Mouse (Mus musculus): ENCODE results near the gene Lce1f.
"Not testable (repeated sequence)": the region's sequence is repeated elsewhere in the genome, so short reads cannot be mapped to it uniquely, and the experiment has no call there.

The Lce1f gene

GRCm38 (mm10) chr3:92720250-92720649, at the start of gene Lce1f:
Lce1f (minus strand) TSS chr3:92720350.
- DNase-seq (ENCODE audit: extremely low spot score, low read depth, low spot score): no peak

GRCm38 (mm10) chr3:92764965-92765364, 44.8 kb upstream of the Lce1f start, which contains the start of gene Lce1h:
Lce1h (minus strand) TSS chr3:92765065.
- DNase-seq (ENCODE audit: extremely low spot score, low read depth, low spot score): no peak

- DNase-seq (ENCODE audit: extremely low spot score, low read depth, low spot score): no peak
Measured at GRCm38 (mm10) chr3:92753197-92753596, 33.0 kb upstream of the Lce1f start.

- no peak for DNase-seq (ENCODE audit: extremely low spot score, low read depth, low spot score)
Measured at GRCm38 (mm10) chr3:92752238-92752637, 32.1 kb upstream of the Lce1f start, which contains the start of gene Lce1g. Lce1g (minus strand) TSS chr3:92752338.

GRCm38 (mm10) chr3:92738996-92739395, 18.8 kb upstream of the Lce1f start, which contains the start of gene Gm38119:
Gm38119 (minus strand) TSS chr3:92739096.
- DNase-seq (ENCODE audit: extremely low spot score, low read depth, low spot score): no peak

- no peak for DNase-seq (ENCODE audit: extremely low spot score, low read depth, low spot score)
Measured at GRCm38 (mm10) chr3:92722631-92723030, 2.5 kb upstream of the Lce1f start.

- DNase-seq (ENCODE audit: extremely low spot score, low read depth, low spot score): no peak
Measured at GRCm38 (mm10) chr3:92715122-92715521, 5.0 kb downstream of the Lce1f start.

- DNase-seq (ENCODE audit: extremely low spot score, low read depth, low spot score): no peak
Measured at GRCm38 (mm10) chr3:92708974-92709373, 11.2 kb downstream of the Lce1f start, which contains the start of gene Lce1e. Lce1e (minus strand) TSS chr3:92709074.

- no peak for DNase-seq (ENCODE audit: extremely low spot score, low read depth, low spot score)
Measured at GRCm38 (mm10) chr3:92694613-92695012, 25.5 kb downstream of the Lce1f start.

- DNase-seq (ENCODE audit: extremely low spot score, low read depth, low spot score): no peak
Measured at GRCm38 (mm10) chr3:92691688-92692087, 28.5 kb downstream of the Lce1f start.

- DNase-seq (ENCODE audit: extremely low spot score, low read depth, low spot score): not testable (repeated sequence)
Measured at GRCm38 (mm10) chr3:92689154-92689553, 31.0 kb downstream of the Lce1f start.

GRCm38 (mm10) chr3:92687110-92687509, 33.0 kb downstream of the Lce1f start, which contains the start of gene Lce1d:
Lce1d (minus strand) TSS chr3:92687210.
- no peak for DNase-seq (ENCODE audit: extremely low spot score, low read depth, low spot score)

GRCm38 (mm10) chr3:92678947-92679346, 41.2 kb downstream of the Lce1f start, which contains the start of gene Lce1c:
Lce1c (plus strand) TSS chr3:92679247.
- DNase-seq (ENCODE audit: extremely low spot score, low read depth, low spot score): no peak

GRCm38 (mm10) chr3:92670215-92670614, 49.9 kb downstream of the Lce1f start, which contains the start of gene Lce1a2:
Lce1a2 (minus strand) TSS chr3:92670315.
- no peak for DNase-seq (ENCODE audit: extremely low spot score, low read depth, low spot score)
